Mouse (Mus musculus) midbrain, embryonic 16.5 days (tissue): ENCODE measurements around the gene Olfr463. TPM values are rescaled to one million over a fixed set of nuclear protein-coding genes. Genes with fewer than 3 reads are reported as not detected.

Source experiments
- ATAC-seq: fragments of 200-750 bp; cut with Nextera tagmentation; 2 replicates; pipeline ENCODE4 v1.8.0; 2017; ENCODE audit warnings: moderate TSS enrichment
- H3K27ac ChIP-seq: fragments of 300-500 bp; sonication (generic); 2 replicates; pipeline ENCODE4 v1.5.1; 2014; ENCODE audit warnings: mild to moderate bottlenecking, low read length, mixed read lengths
- H3K27me3 ChIP-seq: fragments of 300-500 bp; sonication (generic); 2 replicates; pipeline ENCODE4 v1.6.1; 2014; ENCODE audit warnings: low read depth, low read length, mixed read lengths; ENCODE audit not compliant: control insufficient read depth, insufficient read depth
- H3K36me3 ChIP-seq: fragments of 300-500 bp; sonication (generic); 2 replicates; pipeline ENCODE4 v1.6.1; 2014; ENCODE audit warnings: mild to moderate bottlenecking, low read length, moderate library complexity, mixed read lengths; ENCODE audit not compliant: control insufficient read depth, insufficient read depth
- H3K4me1 ChIP-seq: fragments of 300-500 bp; sonication (generic); 2 replicates; pipeline ENCODE4 v1.6.1; 2014; ENCODE audit warnings: mild to moderate bottlenecking, low read length, mixed read lengths; ENCODE audit not compliant: control insufficient read depth, insufficient read depth
- H3K4me2 ChIP-seq: fragments of 300-500 bp; sonication (generic); 2 replicates; pipeline ENCODE4 v1.6.1; 2014; ENCODE audit warnings: mild to moderate bottlenecking, low read length, mixed read lengths
- H3K4me3 ChIP-seq: fragments of 300-500 bp; sonication (generic); 2 replicates; pipeline ENCODE4 v1.5.1; 2014; ENCODE audit warnings: low read depth, mild to moderate bottlenecking, low read length, moderate library complexity, mixed read lengths
- H3K9ac ChIP-seq: fragments of 300-500 bp; sonication (generic); 2 replicates; pipeline ENCODE4 v1.6.1; 2014; ENCODE audit warnings: low read depth, low read length, mixed read lengths
- H3K9me3 ChIP-seq: fragments of 300-500 bp; sonication (generic); replicated peaks from 2 replicates; pipeline ENCODE4 v1.6.1; 2014; ENCODE audit warnings: mild to moderate bottlenecking, low read length, mixed read lengths; ENCODE audit not compliant: control insufficient read depth, poor library complexity, severe bottlenecking
- WGBS: fragments of 180-500 bp; shearing (Covaris S2); extraction: QIAGEN DNeasy Blood & Tissue Kit; methylation state at CpG from one replicate; pipeline ENCODE4 v1.1.7; 2014; 5-methylcytosine and 5-hydroxymethylcytosine counted together
- polyA plus RNA-seq: library from polyadenylated mRNA; unstranded; fragments of >200 nt; fragmentation: Nextera tagmentation; extraction: Ambion mirVana; gene quantifications from 2 replicates; pipeline ENCODE4 v1.2.1, GENCODE M21; 2015

Gene Olfr463
- polyA plus RNA-seq, 1 experiment from 2014 or later: not detected

- 90% methylated on average over 11 of the region's 11 CpGs for WGBS
- Histone ChIP-seq H3K27ac (no peak overlapping the region), H3K4me3 (no peak overlapping the region), H3K4me1 (no peaks in the 10 kb centered on the region), H3K27me3 (no peaks in the 10 kb centered on the region), H3K4me2 (no peak overlapping the region), H3K36me3 (no peaks in the 10 kb centered on the region), H3K9me3 (no peaks in the 10 kb centered on the region), H3K9ac (no peak overlapping the region)
- no peak for ATAC-seq
These were observed 37.9 kb downstream of the Olfr463 start for GRCm38 (mm10) chr11:87859273-87859672.

GRCm38 (mm10) chr11:87854550-87854949, 42.6 kb downstream of the Olfr463 start:
- Histone ChIP-seq H3K4me3 (no peak overlapping the region), H3K27ac (no peak overlapping the region), H3K9me3 (no peaks in the 10 kb centered on the region), H3K4me1 (peaks cover 7% of the 10 kb centered on the region), H3K27me3 (no peaks in the 10 kb centered on the region), H3K36me3 (no peaks in the 10 kb centered on the region), H3K9ac (no peak overlapping the region), H3K4me2 (no peak overlapping the region)
- no peak for ATAC-seq
- 89% methylated on average over 7 of the region's 7 CpGs for WGBS

- Histone ChIP-seq H3K4me3 (peak overlapping the region; percentile 66), H3K4me2 (peak overlapping the region; percentile 86), H3K27me3 (no peaks in the 10 kb centered on the region), H3K9me3 (no peaks in the 10 kb centered on the region), H3K4me1 (peaks cover 7% of the 10 kb centered on the region), H3K36me3 (no peaks in the 10 kb centered on the region), H3K27ac (peak overlapping the region; percentile 83), H3K9ac (peak overlapping the region; percentile 62)
- ATAC-seq: peak; percentile 22; the same call in 1 of the 2 replicates
- 25% methylated on average over 8 of the region's 8 CpGs for WGBS
These were observed 43.6 kb downstream of the Olfr463 start for GRCm38 (mm10) chr11:87853597-87853954.

GRCm38 (mm10) chr11:87852690-87853596, 44.2 kb downstream of the Olfr463 start, which contains the start of gene Mks1:
Mks1 (plus strand) TSS chr11:87853215.
- peak within 1 kb of the TSS; percentile 86 for H3K4me2 ChIP-seq
- peak within 1 kb of the TSS; percentile 62 for H3K9ac ChIP-seq
- no peaks in the 10 kb centered on the region for H3K27me3 ChIP-seq
- no peaks in the 10 kb centered on the region for H3K9me3 ChIP-seq
- H3K27ac ChIP-seq: peak within 1 kb of the TSS; percentile 83
- H3K4me1 ChIP-seq: peaks cover 7% of the 10 kb centered on the region
- ATAC-seq: peak; percentile 97
- H3K4me3 ChIP-seq: peak within 1 kb of the TSS; percentile 66
- WGBS: 4% methylated on average over 40 of the region's 40 CpGs
- H3K36me3 ChIP-seq: no peaks in the 10 kb centered on the region

GRCm38 (mm10) chr11:87847884-87848283, 49.3 kb downstream of the Olfr463 start:
- Histone ChIP-seq H3K27me3 (no peaks in the 10 kb centered on the region), H3K27ac (no peak overlapping the region), H3K9me3 (no peaks in the 10 kb centered on the region), H3K4me1 (peaks cover 3% of the 10 kb centered on the region), H3K9ac (no peak overlapping the region), H3K36me3 (no peaks in the 10 kb centered on the region), H3K4me2 (no peak overlapping the region), H3K4me3 (no peak overlapping the region)
- WGBS: 75% methylated on average over 6 of the region's 6 CpGs
- ATAC-seq: no peak

GRCm38 (mm10) chr11:87846968-87847600, 50.1 kb downstream of the Olfr463 start:
- no peak for ATAC-seq
- H3K27me3 ChIP-seq: no peaks in the 10 kb centered on the region
- H3K36me3 ChIP-seq: no peaks in the 10 kb centered on the region
- H3K27ac ChIP-seq: no peak overlapping the region
- 84% methylated on average over 12 of the region's 12 CpGs for WGBS
- no peak overlapping the region for H3K4me3 ChIP-seq
- no peaks in the 10 kb centered on the region for H3K4me1 ChIP-seq
- H3K9ac ChIP-seq: no peak overlapping the region
- no peaks in the 10 kb centered on the region for H3K9me3 ChIP-seq
- no peak overlapping the region for H3K4me2 ChIP-seq

Other genes with a start within 250 kb of the Olfr463 start
- gene Rnf43, start 234.7 kb downstream of the Olfr463 start, polyA plus RNA-seq: 0.68 and 1.4 TPM in 2 replicates
- 127 TPM in 2 replicates for gene Supt4a, start 159.8 kb downstream of the Olfr463 start, polyA plus RNA-seq
- 62.6 and 68.5 TPM in 2 replicates for gene Tspoap1, start 136.8 kb downstream of the Olfr463 start, polyA plus RNA-seq
- gene Mpo, start 103.8 kb downstream of the Olfr463 start, polyA plus RNA-seq: 0.08 and 0.22 TPM in 2 replicates
- 1.9 and 3.8 TPM in 2 replicates for gene Lpo, start 69.1 kb downstream of the Olfr463 start, polyA plus RNA-seq
- gene Mks1, start 44.2 kb downstream of the Olfr463 start, polyA plus RNA-seq: 11.0 and 13.2 TPM in 2 replicates
- gene Epx, start 21.9 kb downstream of the Olfr463 start, polyA plus RNA-seq: 0.34 and 0.57 TPM in 2 replicates
- gene Olfr462, start 5.1 kb downstream of the Olfr463 start, polyA plus RNA-seq: not detected in 2 replicates
- gene Olfr464, start 23.6 kb upstream of the Olfr463 start, polyA plus RNA-seq: 0.20 TPM in 2 replicates
- 57.3 and 58.8 TPM in 2 replicates for gene Dynll2, start 90.1 kb upstream of the Olfr463 start, polyA plus RNA-seq
- gene Srsf1, start 150.0 kb upstream of the Olfr463 start, polyA plus RNA-seq: 200 and 230 TPM in 2 replicates
- 39.5 and 47.4 TPM in 2 replicates for gene Vezf1, start 170.9 kb upstream of the Olfr463 start, polyA plus RNA-seq
- 46.1 and 54.7 TPM in 2 replicates for gene Cuedc1, start 200.7 kb upstream of the Olfr463 start, polyA plus RNA-seq